Mouse (Mus musculus): ENCODE measurements around the gene Gucy2g.

Gene Gucy2g

DNA sequence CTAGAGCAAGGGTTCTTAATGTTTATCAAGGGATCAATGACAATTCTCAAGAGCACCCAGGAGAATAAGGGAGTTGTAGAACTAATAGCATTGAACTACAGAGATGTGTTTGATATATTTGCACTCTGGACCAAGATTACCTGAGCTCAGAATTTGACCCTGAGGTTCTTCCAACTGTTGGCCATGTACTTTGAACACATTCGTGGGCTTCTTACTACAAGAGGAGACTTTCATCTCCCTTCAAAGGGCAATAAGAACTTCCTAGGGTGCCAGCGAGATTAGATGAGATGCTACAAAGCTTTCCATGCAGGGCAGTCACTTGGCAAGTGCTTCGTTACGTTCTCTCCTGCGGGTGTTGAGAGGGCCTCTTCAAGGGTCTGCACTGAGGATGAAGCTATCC lies 6.5 kb upstream of the Gucy2g start:
- DNase-seq, result no peak

DNA sequence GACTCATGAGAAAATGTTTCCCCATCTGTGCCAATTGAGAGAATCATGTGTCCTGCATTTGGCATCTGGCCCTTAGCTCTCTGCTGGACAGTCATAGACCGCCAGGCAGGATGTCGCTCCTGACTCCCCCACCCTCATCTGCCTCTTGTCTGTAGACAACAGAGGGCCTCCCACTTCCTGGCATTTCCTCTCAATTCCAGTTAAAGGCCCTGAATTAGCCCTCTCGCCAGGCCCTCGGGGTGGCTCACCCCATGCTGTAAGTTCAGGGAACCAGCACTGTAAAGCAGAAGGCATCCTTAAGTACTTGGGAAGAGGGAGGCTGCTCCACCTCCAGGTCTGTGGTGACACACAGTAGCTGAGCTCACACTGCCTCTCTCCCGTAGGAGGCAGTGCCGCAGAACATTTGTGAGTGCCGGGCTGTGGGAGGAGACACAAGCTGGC lies 3.8 kb upstream of the Gucy2g start:
- DNase-seq, result peak; percentile 68

DNA sequence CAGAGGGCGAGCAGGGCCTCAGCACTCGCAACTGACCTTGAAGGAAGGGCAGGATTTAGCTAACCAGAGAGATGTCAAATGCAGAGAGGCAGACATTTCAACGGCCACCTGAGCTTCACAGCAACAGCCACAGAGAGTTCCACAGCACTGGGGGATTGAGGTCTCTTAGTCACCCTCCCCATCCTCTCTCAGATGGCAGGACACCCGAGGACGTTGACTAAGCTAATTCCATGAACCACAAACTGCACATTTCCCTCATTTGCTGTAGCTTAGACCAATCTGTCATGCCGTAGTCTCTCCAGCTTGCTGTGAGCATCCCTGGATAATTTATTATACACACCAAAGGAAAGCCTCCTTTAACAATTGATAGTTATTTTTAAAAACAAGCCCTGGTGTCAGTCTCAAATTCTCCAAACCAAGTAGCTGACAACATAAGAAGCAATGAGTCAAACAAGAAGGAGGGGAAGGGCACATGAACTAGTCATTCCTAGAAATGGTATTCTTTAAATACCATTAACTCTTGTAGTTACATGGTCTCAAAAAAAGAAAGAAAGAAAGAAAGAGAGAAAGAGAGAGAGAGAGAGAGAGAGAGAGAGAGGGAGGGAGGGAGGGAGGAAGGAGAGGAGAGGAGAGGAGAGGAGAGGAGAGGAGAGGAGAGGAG lies 1.1 kb downstream of the Gucy2g start:
- DNase-seq, result no peak

DNA sequence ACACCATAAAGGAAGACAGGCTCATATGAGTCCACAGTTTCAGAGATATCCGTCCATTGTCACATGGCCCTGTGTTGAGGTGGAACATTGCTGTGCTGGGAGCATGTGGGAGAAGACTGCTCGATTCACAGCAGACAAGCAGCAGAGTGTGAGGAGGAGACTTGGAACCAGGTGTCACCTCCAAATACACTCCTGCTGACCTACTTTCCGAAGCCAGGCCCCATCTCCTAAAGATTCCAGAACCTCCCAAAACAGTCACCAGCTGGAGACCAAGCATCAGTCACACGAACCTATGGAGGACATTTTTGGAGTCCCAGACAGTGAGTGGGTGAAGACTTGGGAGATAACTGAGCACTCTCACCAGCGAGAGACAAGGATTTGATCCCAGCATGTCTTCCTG lies 4.5 kb downstream of the Gucy2g start:
- no peak for DNase-seq

DNA sequence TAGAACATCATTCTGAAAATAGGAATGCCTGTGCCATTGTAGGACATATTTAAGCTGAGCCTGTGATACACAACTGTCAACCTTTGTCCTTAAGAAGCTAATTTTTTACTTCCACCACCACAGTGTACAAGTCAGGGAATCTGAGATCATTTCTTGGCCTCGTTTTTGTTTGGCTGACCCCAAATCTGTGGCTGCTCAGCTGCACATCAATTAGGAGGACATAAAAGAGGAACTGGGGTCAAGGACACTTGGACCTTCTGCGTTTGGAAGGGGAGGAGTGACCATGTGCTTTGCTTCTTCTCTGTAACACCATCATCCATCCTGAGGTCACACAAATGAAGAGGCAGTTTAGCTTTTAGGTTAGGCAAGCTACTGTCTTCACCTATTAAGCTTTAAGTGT lies 5.0 kb downstream of the Gucy2g start:
- no peak for DNase-seq

DNA sequence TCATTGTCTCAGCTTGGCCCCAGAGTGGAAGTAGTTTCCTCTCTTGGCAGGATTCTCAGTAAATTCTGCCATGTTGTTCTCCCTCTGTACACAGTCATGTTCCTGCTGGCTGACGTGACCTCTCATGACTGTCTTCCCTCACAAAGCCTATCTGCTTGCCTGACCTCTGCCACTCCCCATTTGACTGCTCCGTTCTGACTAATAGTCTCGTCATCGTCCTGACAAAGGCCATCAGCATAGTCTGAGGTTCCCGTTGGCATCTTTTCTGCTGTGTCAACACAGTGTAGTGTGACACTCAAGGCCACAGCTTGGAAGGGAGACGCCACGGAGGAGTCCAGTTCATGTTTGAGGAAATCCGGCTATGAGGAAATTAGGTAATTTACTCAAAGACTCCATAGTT lies 8.9 kb downstream of the Gucy2g start:
- DNase-seq, result peak; percentile 19

DNA sequence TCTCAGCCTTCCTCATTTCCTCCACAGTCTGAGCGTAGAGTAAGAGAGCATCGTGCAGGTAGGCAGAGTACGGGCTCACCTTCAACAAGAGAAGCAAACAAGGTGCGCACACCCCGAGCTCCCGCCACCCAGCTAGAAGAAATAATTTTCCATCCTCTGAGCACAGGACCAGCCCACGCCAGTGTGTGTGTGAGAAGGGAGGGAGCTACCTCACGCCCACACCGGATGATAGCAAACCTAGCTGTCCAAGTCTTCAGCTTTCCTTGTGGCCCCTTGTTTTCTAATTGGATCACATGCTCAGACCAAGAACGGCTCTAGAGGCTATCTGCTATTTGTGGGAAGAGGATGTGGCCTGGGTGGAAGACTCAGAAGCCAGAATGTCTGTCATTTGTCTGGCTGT lies 10.0 kb downstream of the Gucy2g start:
- DNase-seq, result no peak

DNA sequence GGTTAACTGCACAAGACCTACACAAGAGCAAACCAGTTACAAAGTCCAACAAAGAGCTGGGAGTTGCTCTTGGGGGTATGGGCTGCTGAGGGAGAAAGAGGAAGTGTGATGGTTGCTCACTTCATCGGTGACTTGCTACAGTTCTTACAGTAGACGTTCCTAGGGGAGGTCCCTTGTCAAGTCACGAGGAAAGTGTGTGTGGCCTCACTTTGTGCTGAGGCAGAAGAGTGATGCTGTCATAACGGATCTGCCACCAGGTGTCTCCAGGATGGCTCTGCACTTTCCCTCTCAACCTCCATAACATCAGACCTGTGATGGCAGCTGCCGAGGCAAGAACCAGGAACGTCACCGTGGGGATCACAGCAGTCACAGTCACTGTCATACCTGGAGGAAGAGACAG lies 13.9 kb downstream of the Gucy2g start:
- no peak for DNase-seq

DNA sequence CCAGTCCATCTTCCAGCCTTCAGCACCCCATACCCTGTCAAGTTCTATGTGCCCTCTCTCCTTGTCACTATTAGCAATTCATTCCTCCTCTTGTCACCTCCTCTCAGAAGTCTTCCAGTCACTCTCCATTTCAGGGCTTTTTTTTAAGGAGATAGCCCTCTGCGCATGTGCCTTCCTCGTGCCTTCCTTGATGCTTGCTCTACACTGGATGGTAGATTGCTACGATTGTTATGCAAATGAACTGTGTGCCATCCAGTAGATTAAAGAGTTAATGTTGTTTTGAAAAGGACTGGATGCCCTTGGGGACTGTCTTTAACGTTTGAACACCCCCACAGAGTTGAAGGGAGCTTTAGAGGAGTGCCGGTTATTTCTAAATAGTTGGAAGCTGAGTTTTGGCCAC lies 14.4 kb downstream of the Gucy2g start:
- no peak for DNase-seq

DNA sequence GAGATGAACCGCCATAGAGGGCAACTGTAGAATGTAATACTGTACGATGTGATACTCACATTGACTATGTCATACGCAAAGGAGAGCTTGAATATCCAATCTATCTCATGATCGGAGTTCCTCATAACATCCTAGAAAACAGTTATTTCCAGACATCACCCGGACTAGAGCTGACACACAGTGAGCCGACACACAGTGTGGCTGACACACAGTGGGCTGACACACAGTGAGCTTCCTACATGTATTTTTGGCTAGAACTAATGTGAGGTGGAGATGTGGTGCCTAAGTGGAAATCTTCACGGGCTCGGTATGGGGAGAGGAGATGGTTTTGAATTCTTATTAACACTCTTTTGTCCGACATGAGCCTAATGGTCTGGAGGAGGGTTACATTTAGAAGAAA lies 18.8 kb downstream of the Gucy2g start:
- DNase-seq, result no peak

DNA sequence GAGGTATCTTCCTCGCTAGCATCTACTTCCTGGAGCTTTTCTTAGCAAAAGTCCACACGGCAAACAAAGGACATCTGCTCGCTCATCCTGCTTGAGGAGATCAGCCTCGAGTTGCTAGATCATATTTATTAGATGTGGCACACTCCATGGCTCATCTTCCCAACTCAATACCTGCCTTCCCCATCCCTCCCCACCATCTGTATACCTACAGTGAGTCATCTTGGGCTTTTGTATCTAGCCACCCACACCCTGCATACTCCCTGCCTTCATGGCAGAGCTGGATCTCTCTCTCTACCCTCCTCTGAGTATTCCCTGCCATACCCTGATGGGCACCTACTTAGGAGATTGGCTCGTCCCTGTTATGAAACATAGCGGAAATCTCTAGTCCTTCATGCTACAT lies 19.8 kb downstream of the Gucy2g start:
- DNase-seq, result no peak

DNA sequence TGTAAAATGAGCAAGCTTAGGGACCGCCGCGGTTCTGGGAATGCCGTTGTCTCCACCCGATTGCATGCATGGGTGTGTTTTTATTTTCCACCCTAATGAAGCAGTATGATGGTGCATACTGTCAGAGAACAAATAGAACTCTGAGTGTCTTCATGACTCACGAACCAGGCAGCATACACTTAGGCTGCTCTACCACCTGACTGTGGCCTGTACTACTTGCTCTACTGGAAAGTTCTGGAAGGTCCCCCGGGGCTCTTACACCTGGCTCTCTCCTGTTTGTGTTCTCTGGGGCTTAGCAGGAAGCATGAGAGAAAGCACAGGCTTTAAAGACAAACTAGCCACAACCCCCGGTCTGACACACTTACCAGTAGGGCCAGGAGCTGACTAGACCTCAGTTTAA lies 21.7 kb downstream of the Gucy2g start:
- no peak for DNase-seq

DNA sequence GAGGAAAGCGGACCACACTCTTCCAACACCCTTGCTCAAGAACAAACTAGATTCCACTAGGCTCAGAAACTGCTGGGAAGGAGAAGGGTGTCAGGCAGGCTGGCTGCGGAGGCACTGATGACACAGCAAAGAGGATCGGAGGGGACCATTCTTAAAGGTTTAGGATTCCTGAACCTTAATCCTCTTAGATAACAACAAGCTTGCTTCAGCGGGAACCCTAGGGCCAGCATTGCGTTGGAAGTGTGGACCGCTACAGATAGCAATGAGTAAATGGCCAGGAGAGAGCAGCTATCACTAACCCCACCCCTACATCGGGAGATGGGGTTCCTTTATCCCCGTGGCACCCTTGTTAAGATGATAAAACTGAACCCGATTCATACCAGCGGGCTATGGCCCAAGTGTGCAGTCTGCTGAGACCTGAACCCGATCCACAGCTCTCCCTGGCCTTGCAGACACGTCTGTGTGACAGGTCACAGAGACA lies 22.3 kb downstream of the Gucy2g start:
- DNase-seq, result peak; percentile 85

DNA sequence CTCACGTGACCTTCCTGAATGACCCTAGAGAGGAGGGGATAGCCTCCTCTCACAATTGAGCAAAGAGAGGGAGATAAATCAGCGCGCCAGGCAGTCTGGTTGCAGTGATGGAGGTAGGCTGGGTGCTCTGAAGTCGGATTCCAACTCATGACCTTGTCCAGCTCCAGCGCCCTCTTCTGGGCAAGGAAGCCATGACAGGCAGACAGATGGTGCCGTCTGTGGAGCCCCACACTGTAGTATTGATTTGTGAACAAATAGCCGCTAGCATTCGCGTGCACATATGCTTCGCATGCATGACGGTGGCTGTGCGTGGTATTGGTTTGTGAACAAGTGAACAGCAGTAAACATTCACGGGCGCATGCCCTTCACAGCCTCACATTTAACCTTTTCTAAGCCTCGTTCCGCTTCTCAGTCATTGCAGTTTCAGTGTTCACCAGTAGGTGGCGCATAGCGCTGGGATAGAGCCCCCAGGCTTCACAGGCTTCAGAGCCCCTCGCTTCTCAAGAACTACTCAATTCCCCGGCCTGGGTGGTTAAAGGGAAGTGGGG lies 22.8 kb downstream of the Gucy2g start:
- DNase-seq, result peak; percentile 92

DNA sequence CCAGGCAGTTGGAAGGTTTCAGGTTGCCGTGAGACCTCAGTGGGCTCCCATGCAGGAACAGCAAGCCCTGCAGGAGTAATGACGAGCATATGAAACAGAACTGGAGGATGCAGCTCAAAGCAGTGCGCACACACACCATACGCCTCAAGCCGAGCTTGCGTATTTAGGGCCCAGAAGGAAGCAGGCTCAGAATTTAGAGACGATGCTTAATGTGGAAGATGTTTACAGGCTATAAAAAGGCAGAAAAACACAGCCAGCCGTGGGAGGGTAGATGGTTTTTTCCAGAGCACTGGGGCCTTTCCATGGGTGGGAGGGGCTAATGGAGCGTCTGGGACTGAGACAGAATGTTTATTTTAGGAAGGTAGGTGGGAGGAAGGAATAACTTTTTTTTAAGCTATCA lies 23.7 kb downstream of the Gucy2g start:
- DNase-seq, result no peak

DNA sequence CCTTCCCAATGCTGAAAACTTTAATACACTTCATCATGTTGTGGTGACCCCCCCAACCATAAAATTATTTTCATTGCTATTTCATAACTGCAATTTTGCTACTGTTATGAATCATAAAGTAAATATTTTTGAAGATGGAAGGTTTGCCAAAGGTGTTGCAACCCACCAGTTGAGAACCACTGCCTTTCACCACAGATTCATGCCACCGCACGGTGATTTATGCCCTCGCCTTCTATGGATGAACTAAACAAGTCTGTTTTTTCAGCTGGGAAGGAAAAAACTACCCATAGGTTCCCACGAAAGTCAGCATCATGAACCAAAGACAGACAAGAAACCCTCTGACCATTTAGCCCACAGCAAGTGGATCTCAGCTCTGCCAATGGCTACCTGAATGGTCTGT lies 24.2 kb downstream of the Gucy2g start:
- DNase-seq, result no peak

DNA sequence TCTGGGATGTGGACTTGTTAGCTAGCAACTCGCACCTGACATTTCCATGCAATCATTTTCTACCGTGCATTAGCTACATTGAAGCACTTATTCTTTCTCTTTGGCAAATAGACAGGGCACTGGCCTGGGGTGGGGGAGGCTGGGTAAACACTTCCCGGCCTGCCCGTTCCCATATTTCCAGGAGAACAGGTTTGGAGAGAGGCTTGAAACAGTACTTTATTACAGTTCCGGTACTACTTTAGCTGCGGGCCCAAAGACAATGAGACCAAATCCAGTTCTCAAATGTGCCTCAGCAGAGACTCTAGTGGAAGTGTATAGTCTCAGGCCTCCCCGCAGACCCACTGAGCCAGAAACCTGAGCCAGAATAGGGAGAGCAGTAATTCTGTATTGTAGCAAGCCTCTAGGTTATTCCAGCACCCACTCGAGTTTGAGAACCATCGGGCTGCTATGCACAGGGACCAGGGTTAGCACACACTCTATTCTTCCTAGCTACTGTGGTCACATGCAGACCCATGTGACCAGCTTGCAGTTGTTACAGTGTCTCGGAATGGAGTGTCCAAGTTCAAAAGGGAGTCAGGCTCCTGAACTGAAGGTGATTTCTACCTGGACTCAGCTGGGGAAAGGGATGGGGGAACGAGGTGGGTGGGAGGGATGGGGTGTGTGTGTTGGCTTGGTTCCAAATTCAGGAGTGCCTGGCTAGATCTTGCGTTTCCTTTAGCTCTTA lies 27.3 kb downstream of the Gucy2g start:
- no peak for DNase-seq

DNA sequence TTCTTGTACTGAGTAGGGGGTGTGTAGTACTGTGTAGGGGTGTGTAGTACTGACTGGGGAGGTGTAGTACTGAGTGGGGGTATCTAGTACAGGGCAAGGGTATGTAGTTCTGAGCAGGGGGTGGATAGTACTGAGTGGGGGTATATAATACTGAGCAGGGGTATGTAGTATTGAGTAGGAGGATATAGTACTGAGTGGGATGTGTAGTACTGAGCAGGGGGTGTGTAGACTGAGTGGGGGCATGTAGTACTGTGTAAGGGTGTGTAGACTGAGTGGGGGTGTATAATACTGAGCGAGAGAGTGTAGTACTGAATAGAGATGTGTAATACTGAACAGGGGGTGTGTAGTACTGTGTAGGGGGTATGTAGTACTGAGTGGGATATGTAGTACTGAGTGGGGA lies 29.3 kb downstream of the Gucy2g start:
- no peak for DNase-seq

DNA sequence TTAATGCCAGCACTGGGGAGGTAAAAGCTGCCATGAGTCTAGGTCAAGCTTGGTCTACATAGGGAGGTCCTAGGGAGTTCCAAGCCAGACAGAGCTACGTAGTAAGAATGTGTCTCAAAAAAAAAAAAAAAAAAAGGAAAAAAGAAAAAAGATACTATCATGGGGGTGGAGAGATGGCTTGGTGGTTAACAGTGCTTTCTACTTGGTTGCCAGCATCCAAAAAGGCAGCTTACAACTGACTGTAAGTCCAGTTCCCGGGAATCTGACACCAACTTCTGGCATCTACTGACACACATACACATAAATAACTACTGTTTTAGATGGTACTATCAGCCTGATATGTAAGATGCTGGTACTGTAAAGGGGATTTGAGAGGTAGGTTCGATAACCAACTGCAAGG lies 32.0 kb downstream of the Gucy2g start:
- no peak for DNase-seq

DNA sequence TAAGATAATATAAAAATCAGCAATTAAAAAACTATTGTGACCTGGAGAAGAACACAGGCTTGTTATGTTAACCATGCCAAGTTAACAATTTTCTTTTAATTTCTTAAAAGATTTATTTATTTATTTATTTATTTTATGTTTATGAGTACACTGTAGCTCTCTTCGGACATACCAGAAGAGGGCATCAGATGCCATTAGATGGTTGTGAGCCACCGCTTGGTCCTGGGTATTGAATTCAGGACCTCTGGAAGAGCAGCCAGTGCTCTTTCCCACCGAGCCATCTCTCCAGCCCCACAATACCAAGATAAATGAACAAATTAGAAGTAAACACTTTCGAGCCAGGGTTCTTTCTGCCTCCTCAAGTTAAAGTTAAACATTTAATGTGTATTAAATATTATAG lies 32.4 kb downstream of the Gucy2g start:
- no peak for DNase-seq

DNA sequence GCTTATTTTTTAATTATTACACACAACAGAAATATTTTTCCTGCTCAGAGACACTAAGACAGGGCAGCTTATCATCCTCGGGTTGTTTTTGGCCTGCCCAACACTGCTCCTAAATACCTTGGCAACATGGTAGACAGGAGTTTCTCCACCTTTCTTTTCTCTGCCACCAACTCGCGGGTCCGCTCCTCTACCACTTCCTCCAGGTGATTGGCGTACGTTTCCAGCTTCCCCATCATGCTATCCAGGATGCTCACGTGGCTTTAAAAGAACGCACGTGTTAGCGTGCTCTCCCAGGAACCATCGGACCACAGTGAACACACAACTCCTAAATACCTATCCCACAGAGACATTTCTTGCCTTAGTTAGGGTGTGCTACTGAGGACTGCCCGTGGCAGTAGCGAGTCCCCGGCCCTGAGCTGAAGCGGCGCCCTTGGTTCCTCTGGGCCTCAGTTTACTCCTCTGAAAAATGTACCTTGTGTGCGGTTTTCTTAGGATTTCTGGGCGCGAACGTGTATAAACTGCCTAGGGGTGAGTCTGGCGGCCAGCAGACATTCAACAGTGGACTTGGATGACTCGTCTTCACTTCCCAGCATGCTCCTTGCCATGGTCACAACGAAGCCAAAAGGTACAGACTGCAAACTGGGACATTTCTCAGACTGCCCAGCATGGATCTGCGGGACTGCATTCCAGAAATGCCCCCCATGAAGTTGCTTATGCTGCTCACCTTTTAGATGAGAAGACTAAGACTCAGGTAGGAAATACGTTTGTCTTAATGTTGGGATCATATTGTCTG lies 33.1 kb downstream of the Gucy2g start:
- DNase-seq, result no peak

DNA sequence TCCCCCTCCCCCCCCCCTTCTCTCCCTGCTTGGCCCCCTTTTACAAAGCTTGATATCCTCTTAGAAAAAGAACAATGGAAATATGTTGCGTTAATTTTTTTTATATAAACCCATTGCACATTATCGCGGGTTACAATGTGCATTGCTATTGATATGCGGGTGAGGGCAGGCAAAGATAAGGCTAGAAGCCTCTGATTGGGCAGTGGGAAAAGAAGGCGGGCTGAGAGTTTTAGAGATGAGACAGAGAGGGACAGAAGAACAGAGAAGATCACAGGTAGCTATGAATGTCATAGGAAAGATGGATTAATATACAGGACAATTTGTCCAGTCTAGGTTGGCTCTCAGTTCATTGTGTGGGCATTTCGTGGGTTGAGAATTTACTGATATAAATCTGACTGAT lies 33.8 kb downstream of the Gucy2g start:
- DNase-seq, result peak; percentile 65

DNA sequence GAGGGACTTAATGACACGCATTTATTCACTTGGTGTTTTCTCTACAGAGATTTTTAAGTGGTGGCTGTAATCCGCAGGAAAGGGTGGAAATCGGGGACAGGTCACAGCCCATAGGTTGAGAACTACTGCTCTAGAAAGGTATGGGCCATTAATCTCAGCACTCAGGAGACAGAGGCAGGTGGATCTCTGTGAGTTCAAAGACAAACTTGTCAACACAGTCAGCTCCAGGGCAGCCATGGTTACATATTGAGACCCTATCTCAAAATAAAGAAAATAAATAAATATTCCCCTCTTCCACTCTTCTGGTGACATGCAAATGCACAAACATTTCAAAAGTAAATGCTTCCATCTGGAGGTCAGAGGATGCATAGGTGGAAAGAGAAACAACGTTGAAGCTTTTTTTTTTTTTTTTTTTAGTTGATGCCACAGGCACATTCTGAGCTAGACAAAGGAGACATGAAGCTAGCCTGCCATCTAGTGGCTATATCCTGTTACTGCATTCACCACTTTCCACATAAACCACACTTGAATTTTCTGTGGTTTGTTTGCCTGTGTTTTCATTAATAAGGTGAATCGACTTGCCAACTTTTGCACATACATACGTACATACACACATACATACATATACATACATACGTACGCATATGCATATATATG lies 34.4 kb downstream of the Gucy2g start:
- DNase-seq, result peak; percentile 38
